Mouse (Mus musculus) lung, postnatal 36 days (tissue): ENCODE data around the gene Zcchc2.

Source experiments
- DNase-seq: peaks from one replicate; pipeline ENCODE4 v3.0.0; 2022; ENCODE audit warnings: mixed read lengths

Gene Zcchc2

DNA sequence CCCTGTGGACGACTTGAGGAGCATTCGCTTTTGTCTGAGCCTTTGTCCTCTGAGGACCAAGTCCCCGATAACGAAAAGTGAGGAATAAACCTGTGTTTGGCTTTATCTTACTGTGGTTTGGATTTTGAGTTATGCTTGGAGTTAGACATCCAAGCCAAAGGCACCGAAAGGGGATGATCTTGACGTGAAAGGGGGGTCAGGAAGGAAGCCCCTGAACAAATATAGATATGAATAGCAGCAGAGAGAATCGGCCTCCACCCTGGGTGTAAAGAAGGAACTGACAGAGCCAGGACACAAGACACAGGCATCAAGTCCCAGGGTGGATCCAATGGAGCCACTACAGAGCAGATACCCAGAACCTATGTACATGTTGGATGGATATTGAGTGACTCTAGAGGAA, 83.9 kb downstream of the Zcchc2 start:
- DNase-seq = peak; percentile 62

GRCm38 (mm10) chr1:106074656-106075055, 84.5 kb downstream of the Zcchc2 start:
- DNase-seq = no peak

- no peak for DNase-seq
Measured at GRCm38 (mm10) chr1:106076641-106077040, 86.4 kb downstream of the Zcchc2 start.

GRCm38 (mm10) chr1:106077166-106077565, 87.0 kb downstream of the Zcchc2 start:
- peak; percentile 72 for DNase-seq
